Mouse (Mus musculus) brain, embryonic 14.5 days (tissue): Measurements from ENCODE around the gene Tcte1. TPM values are rescaled to one million over a fixed set of nuclear protein-coding genes. Genes with fewer than 3 reads are reported as not detected.

Experiments
- DNase-seq: peaks from one replicate; pipeline ENCODE4 v3.0.0-alpha.2; 2011; ENCODE audit warnings: low read depth
- CTCF ChIP-seq: fragments of 200-500 bp; IDR thresholded peaks from 2 replicates; pipeline ENCODE4 v1.5.1; 2012; ENCODE audit warnings: inconsistent platforms, mild to moderate bottlenecking, moderate library complexity, borderline replicate concordance; ENCODE audit not compliant: insufficient read depth, insufficient read length; ENCODE audit errors: extremely low read depth
- POLR2A ChIP-seq: fragments of 200-500 bp; IDR thresholded peaks from 2 replicates; pipeline ENCODE4 v1.6.1; 2012; ENCODE audit warnings: mild to moderate bottlenecking, inconsistent platforms, borderline replicate concordance; ENCODE audit not compliant: poor library complexity, insufficient read depth, insufficient read length, severe bottlenecking; ENCODE audit errors: extremely low read depth
- polyA plus RNA-seq: library from polyadenylated mRNA; depleted of rRNA; stranded (reverse); fragments of >200 nt; gene quantifications from 2 replicates; pipeline ENCODE4 v1.2.3, GENCODE M21; 2012

Tcte1 gene
- polyA plus RNA-seq, 1 experiment = 0.92 TPM

DNA sequence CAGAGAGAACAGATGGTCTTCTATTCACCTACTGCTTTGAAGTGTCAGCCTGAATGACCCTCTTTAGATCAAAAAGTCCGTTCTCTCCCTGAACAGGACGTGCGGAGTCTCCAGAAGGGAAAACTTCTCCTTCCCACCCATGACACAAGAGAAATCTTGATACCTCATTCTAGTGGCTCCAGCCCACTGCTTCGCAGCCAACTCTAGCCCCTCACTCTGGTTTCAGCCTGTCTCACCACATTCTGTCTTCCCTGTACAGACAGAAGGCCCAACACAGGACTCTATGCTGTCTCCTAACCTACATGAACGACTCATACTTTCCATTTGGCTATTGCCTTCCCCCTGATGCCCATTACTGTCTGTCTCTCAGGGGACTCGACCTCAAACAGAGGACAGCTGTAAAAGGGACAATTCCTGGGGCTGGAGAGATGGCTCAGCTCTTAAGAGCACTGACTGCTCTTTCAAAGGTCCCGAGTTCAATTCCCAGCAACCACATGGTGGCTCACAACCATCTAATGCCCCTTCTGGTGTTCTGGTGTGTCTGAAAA lies 28.1 kb downstream of the Tcte1 start:
- no peak for DNase-seq
- TF ChIP-seq POLR2A (no peak), CTCF (no peak)

DNA sequence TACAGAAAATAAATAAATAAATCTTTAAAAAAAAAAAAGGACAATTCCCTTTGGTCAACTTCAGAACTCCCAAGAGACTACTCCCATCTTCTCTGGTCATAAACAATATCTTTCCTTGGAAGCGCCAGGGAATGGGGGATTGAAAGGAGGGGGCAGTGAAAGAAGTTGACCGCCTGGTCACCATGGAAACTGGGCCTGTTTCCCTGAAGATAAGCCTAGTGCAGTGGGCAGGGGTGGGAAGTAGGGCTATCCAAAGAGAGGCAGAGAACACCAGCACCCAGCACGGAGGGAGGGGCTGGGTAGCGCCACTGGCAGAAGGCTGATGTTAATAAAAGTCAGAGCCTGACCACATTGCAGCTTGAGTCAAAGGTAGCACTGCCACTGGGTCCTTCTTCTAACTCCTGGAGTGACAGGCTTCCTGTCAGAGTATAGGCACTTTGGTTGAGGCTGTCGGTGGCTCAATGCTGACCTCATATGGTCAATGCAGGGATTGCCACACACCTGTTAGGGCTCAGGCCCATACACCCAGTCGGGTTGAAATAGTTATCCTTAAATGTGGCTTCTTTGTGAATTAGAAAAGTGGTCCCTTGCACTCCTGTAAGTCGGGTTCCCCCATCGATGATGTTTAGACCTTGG lies 28.7 kb downstream of the Tcte1 start:
- DNase-seq = peak; percentile 84

DNA sequence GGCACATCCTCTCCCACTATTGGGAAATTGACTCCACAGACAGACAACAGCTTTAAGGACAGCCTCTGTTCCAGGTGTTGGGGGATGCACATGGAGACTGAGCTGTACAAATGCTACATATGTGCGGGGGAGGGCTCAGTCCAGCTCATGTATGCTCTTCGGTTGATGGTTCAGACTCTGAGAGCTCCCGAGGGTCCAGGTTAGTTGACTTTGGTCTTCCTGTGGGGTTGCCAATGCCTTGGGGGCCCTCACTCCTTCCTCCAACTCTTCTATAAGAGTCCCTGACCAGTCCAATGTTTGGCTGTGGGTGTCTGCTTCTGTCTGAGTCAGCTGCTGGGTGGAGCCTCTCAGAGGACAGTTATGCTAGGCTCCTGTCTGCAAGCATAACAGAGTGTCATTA lies 29.8 kb downstream of the Tcte1 start:
- TF ChIP-seq POLR2A (no peak), CTCF (no peak)

More for the DNA sequence above, 28.7 kb downstream of the Tcte1 start:
- no peak for TF ChIP-seq POLR2A
- peak; percentile 93 for TF ChIP-seq CTCF

DNA sequence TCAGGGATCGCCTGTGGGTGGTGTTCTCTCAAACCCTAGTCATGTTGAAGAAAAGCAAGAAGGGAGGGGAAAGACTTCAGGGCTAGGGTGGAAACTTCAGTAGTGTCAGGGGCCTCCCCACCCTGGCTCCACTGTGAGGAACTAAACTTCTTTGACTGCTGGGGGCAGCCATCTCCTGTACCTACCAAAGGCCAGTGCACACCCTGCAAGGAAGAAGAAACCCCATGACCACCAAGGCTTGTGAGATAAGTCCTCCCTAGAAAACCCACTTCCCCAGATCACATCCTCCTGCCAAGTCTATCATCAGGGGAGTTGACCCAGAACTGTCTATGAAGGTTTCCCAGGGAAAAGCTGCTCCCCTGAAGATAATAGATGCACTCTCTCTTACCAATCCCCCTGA lies 31.2 kb downstream of the Tcte1 start:
- no peak for DNase-seq
- TF ChIP-seq POLR2A (no peak), CTCF (no peak)

More for the DNA sequence above, 29.8 kb downstream of the Tcte1 start:
- no peak for DNase-seq

DNA sequence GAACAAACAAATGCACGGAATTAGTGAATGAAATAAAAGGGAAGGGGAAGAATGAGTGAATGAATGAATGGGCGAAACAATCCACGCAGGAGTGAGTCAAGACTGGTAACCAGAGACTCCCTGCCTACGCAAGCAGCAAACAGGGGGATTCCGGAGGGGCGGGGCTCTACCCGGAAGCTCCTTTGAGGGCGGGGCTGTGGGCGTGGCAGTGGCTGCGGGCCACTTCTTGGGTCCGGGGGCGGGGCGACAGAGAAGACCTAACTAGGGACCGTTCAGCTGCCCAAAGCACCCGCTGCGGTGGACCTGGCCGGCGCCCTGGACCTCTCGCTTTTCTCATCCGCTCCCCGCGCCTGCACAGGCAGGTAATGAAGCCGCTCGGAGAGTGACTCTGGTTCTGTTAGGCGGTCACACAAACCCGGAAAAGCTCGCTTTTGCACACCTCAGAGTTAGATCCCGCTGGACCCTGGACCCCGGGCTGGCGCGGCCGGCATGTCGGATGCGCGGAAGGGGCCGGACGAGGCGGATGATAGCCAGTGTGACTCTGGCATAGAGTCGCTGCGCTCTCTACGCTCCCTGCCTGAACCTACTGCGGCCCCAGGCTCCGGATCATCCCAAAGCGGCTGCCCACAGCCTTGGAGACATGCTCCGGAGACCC lies 32.3 kb downstream of the Tcte1 start, which contains the start of gene Nfkbie:
Nfkbie (plus strand) TSS at position 252 of the 655 bp plus-strand sequence.
- TF ChIP-seq POLR2A (peak; percentile 29; the same call in 1 of the 2 replicates), CTCF (no peak)
- peak; percentile 96 for DNase-seq

DNA sequence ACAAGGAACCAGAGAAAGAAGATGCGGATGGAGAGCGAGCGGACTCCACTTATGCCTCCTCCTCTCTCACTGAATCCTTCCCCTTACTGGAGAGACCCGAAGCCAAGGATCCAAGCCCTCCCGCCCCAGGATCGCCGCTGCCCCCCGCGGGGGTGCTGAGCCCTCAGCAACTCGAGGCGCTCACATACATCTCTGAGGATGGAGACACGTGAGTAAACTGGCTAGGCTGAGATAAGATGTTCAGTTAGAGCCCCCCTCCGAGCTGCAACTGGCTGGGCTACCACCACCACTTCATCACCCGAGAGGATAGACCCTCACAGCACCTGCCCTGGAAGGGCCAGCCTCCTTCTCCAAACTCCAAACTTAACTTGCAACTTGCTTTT lies 32.9 kb downstream of the Tcte1 start:
- DNase-seq = no peak
- no peak for TF ChIP-seq CTCF
- TF ChIP-seq POLR2A = no peak

DNA sequence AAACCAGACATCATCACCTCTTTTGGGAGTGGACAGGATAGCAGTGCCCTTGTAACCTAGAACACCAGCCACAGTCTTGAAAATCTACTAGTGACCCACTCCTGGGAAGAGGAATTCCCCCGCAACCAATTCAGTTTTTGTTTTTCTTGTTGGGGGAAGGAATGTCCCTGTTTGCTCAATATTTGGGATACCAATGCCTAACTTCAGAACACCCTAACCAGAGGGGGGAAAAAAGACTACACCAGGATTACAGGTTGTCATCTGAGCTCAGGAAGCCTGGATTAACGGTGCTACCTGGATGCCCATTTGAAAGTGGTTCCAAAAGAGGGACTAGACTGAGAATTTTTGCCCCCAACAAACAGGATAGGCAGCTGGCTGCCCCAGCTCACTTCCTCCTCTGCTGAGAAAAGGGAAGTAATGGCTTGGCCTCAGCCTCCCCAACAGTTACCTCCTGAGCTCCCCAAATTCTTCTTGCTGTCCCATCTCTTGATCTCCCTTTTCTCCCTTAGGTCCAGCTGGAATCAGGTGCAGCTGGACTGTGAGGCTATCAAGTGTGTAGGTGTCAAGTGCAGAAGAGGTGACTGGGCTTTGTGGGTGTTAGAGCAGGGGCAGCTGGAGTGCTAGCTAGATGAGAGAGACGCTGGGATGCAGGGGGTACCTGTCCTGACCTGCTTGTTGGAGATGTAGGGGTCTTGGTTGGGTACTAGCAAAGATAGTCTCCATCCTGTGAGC lies 33.4 kb downstream of the Tcte1 start:
- TF ChIP-seq CTCF (no peak), POLR2A (no peak)
- DNase-seq = no peak

DNA sequence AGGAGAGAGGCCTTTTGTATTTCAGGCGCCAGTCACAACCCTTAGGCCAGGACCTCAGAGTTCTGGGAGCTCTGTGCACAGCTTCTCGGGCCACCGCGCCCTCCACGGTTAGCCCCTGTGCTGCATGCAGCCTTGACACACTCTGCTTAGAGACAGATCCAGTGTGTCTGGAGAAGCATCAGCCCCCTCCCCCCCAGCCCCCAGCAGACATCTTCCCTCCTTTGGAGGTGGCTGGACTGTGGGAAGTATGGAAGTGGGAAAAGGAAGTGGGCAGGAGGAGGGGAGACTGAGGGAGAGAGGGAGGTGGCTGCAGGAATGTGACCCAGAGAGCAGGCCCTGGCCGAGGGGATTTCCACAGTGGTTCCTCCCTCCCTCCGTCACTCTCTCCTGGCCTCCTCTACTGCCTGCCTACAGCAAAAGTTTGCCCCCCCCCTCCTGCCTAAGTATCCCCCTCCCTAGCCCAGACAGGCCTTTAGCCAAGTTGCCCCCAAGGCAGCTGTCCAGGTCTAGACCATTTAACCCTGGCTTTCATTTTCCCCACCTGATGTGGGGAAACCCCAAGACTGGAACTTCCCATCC lies 34.1 kb downstream of the Tcte1 start:
- TF ChIP-seq POLR2A (no peak), CTCF (no peak)
- no peak for DNase-seq

DNA sequence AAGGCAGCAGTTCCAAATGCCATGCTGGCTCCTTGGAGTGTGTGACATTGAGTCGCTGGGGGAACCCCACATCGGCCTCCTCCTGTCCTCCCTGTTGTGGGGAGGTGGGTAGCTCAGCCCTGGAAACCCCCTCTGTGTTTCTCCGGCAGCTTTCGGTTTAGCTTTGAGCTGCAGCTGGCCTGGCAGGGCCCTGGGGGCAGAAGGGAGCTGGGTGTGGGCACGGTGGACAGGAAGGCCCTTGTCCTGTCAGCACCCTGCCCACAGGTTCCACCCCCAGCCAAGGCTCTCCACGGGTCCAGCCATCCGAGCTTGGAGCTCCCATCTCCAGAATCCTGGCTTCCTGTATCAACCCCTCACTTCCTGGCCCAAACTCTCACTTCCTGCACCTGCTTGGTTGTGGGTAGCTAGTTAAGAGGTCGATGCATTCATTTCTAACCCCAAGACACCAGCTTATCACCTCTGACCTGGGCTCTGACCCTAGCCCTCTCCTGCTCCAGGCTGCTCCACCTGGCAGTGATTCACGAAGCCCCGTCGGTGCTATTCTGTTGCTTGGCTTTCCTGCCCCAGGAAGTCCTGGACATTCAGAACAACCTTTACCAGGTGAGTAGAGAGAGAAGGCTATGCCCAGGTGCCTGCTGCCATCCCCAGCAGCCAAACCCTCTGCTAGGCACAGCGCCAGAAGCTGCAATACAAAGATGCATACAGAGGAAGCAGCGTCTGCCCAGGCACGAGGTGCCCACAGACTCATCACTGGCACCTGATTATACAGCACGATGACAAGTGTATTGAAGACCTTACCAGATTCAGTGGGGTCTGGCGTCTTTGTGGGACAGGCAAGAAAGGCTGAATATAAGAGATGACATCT lies 35.0 kb downstream of the Tcte1 start:
- DNase-seq = no peak
- no peak for TF ChIP-seq CTCF
- no peak for TF ChIP-seq POLR2A

DNA sequence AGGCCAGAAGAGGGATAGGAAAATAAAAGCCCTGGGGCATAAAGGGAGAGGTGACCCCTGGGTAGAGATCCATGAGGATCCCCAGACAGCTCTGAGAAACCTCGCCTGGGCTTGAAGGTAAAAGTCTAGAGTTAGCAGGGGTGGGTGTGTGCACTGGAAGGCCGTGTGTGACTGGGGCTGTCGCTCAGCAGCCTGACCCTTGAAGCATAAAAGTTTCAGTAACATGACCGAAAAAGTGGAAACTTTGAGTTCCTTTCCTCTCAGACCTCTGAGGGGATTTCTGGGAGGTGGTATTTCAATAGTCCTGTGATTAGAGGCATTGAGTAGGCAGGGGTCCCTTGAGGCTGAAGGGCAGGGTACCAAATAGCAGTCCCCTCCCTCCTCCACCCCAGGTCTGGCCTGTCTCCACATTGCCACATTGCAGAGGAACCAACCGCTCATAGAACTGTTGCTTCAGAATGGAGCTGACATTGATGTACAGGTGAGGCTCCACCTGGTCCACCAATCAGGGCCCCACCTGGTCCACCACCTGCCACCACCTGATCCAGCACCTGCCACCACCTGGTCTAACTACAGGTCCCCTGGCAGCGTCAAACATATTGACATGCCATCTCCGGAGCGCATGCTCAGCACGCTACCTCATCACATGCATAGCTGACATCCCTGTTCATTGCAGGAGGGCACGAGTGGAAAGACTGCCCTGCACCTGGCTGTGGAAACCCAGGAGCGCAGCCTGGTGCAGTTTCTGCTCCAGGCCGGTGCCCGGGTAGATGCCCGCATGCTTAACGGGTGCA lies 36.7 kb downstream of the Tcte1 start:
- TF ChIP-seq CTCF (no peak), POLR2A (no peak)
- no peak for DNase-seq

DNA sequence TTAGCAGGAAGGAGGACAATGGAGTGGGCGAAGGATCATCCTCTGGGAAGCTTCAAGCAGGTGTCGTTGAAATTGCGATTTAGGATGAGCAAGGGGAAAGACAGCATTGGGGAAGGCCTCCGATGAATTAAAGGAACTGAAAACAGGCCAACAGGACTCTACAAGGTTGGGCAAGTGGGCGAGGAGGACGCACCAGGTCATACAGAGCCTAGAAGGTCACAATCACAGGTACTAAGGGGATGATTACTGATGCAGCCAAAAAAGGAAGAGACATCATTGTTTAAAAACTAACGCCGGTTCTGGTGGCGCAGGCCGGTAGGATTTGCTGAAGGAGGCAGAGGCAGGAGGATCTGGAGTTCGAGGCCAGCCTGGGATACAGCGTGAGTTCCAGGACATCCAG lies 40.0 kb downstream of the Tcte1 start:
- no peak for DNase-seq
- no peak for TF ChIP-seq POLR2A
- TF ChIP-seq CTCF = no peak
